Comparison of ENCODE assay signal across 18 mouse cellular contexts in genomic region chr6:77473256-77473655, GRCm38 (mm10).
A peak's percentile ranks its signal among the peaks of the same experiment; 100 is the strongest.
DNase-seq lines count a peak whose midpoint lies in the region; ATAC-seq and TF ChIP-seq lines count a peak whose summit lies in the region.
"Had no signal": no experiment of that assay in that cellular context is flagged by ENCODE, and none has a peak within 500 bp of the region (broad histone marks: within the 10 kb centered on the region; RNA-seq: fewer than 3 reads in every experiment).

No protein-coding gene starts in this region.

- H3K9ac ChIP-seq in forebrain, embryonic 16.5 days (replicated peaks; ENCODE audit: low read depth, low read length) = no peak overlapping the region
- H3K9ac ChIP-seq in forebrain, embryonic 12.5 days = no peak overlapping the region
- H3K9ac ChIP-seq in hindbrain, postnatal 0 days (replicated peaks; ENCODE audit: low read length) = no peak overlapping the region
- no peak overlapping the region for H3K9ac ChIP-seq in hindbrain, embryonic 11.5 days (ENCODE audit: low read depth, low read length)
- no peak overlapping the region for H3K9ac ChIP-seq in midbrain, embryonic 11.5 days (ENCODE audit: low read length)
- no peak overlapping the region for H3K9ac ChIP-seq in midbrain, embryonic 16.5 days (ENCODE audit: low read depth, low read length)
- H3K9ac ChIP-seq: embryonic facial prominence, embryonic 12.5 days; heart, embryonic 13.5 days; hindbrain, embryonic 15.5 days had no signal

- 0 out of 2 replicates have a peak, but pooled peaks have one; percentile 19 for ATAC-seq in forebrain, embryonic 16.5 days
- no peak for ATAC-seq in forebrain, embryonic 12.5 days (ENCODE audit: low FRiP score)
- no peak for ATAC-seq in hindbrain, postnatal 0 days
- no peak for ATAC-seq in hindbrain, embryonic 11.5 days (ENCODE audit: low FRiP score)
- no peak for ATAC-seq in midbrain, embryonic 11.5 days (ENCODE audit: low FRiP score)
- no peak for ATAC-seq in midbrain, embryonic 16.5 days

- H3K27ac ChIP-seq in forebrain, embryonic 16.5 days (ENCODE audit: low read length) = peak overlapping the region; percentile 55
- H3K27ac ChIP-seq in forebrain, embryonic 12.5 days = no peak overlapping the region
- no peak overlapping the region for H3K27ac ChIP-seq in hindbrain, postnatal 0 days
- H3K27ac ChIP-seq in hindbrain, embryonic 11.5 days (ENCODE audit: low read depth, low read length) = no peak overlapping the region
- H3K27ac ChIP-seq in midbrain, embryonic 11.5 days (ENCODE audit: low read depth, low read length) = no peak overlapping the region
- H3K27ac ChIP-seq in midbrain, embryonic 16.5 days (ENCODE audit: low read length) = no peak overlapping the region
- H3K27ac ChIP-seq in limb, embryonic 10.5 days = no peak overlapping the region
- H3K27ac ChIP-seq: embryonic facial prominence, embryonic 12.5 days; heart, embryonic 13.5 days; hindbrain, embryonic 15.5 days had no signal

- no peak overlapping the region for H3K4me3 ChIP-seq in forebrain, embryonic 16.5 days (replicated peaks; ENCODE audit: low read length)
- no peak overlapping the region for H3K4me3 ChIP-seq in forebrain, embryonic 12.5 days (replicated peaks)
- H3K4me3 ChIP-seq in hindbrain, postnatal 0 days (ENCODE audit: low read length) = no peak overlapping the region
- no peak overlapping the region for H3K4me3 ChIP-seq in hindbrain, embryonic 11.5 days (ENCODE audit: low read depth, low read length)
- H3K4me3 ChIP-seq in midbrain, embryonic 11.5 days (ENCODE audit: low read depth, low read length) = no peak overlapping the region
- no peak overlapping the region for H3K4me3 ChIP-seq in midbrain, embryonic 16.5 days (ENCODE audit: low read depth, low read length)
- H3K4me3 ChIP-seq in limb, embryonic 10.5 days = no peak overlapping the region
- H3K4me3 ChIP-seq: embryonic facial prominence, embryonic 12.5 days; heart, embryonic 13.5 days; hindbrain, embryonic 15.5 days had no signal

- H3K4me2 ChIP-seq in forebrain, embryonic 16.5 days (ENCODE audit: low read length) = no peak overlapping the region
- H3K4me2 ChIP-seq in forebrain, embryonic 12.5 days = no peak overlapping the region
- H3K4me2 ChIP-seq in hindbrain, postnatal 0 days (ENCODE audit: low read depth, low read length) = no peak overlapping the region
- H3K4me2 ChIP-seq in hindbrain, embryonic 11.5 days (replicated peaks; ENCODE audit: low read depth, low read length) = no peak overlapping the region
- H3K4me2 ChIP-seq in midbrain, embryonic 11.5 days = no peak overlapping the region
- H3K4me2 ChIP-seq in midbrain, embryonic 16.5 days (ENCODE audit: low read length) = no peak overlapping the region
- H3K4me2 ChIP-seq: embryonic facial prominence, embryonic 12.5 days; heart, embryonic 13.5 days; hindbrain, embryonic 15.5 days had no signal

- TF ChIP-seq CTCF in hindbrain, postnatal 0 days (IDR thresholded peaks at IDR 0.05; ENCODE audit: low read depth) = no peak

- DNase-seq in hindbrain, postnatal 0 days (ENCODE audit: low spot score) = peak; percentile 15
- DNase-seq in hindbrain, embryonic 11.5 days (ENCODE audit: low spot score) = no peak
- DNase-seq in midbrain, embryonic 11.5 days (ENCODE audit: low spot score, missing footprints) = peak; percentile 77
- DNase-seq in limb, embryonic 10.5 days (ENCODE audit: low spot score) = no peak
- DNase-seq: adrenal gland, adult 2 months; adrenal gland, postnatal 25 days; cerebellum, adult 8-10 months; cerebellum, postnatal 25 days; gastrocnemius, postnatal 36 days; heart, adult 11 months; heart, postnatal 36 days; kidney, adult 11 months had no signal

- 55% methylated on average over 7 of the region's 7 CpGs for WGBS in forebrain, embryonic 16.5 days
- 85% methylated on average over 7 of the region's 7 CpGs for WGBS in forebrain, embryonic 12.5 days
- WGBS in hindbrain, postnatal 0 days = 67% methylated on average over 7 of the region's 7 CpGs
- 80% methylated on average over 7 of the region's 7 CpGs for WGBS in hindbrain, embryonic 11.5 days
- 86% methylated on average over 7 of the region's 7 CpGs for WGBS in midbrain, embryonic 11.5 days
- WGBS in midbrain, embryonic 16.5 days = 82% methylated on average over 7 of the region's 7 CpGs
- 95% methylated on average over 7 of the region's 7 CpGs for WGBS in limb, embryonic 10.5 days

- no peaks in the 10 kb centered on the region for H3K27me3 ChIP-seq in forebrain, embryonic 16.5 days (replicated peaks; ENCODE audit: control insufficient read depth, insufficient read depth, low read length)
- H3K27me3 ChIP-seq in forebrain, embryonic 12.5 days = no peaks in the 10 kb centered on the region
- no peaks in the 10 kb centered on the region for H3K27me3 ChIP-seq in hindbrain, postnatal 0 days (ENCODE audit: insufficient read depth, low read length)
- H3K27me3 ChIP-seq in hindbrain, embryonic 11.5 days (ENCODE audit: control insufficient read depth, insufficient read depth, low read length) = no peaks in the 10 kb centered on the region
- H3K27me3 ChIP-seq in midbrain, embryonic 11.5 days (ENCODE audit: control insufficient read depth, insufficient read depth, low read length) = no peaks in the 10 kb centered on the region
- H3K27me3 ChIP-seq in midbrain, embryonic 16.5 days (ENCODE audit: control insufficient read depth, insufficient read depth, low read depth, low read length) = no peaks in the 10 kb centered on the region
- H3K27me3 ChIP-seq in limb, embryonic 10.5 days (ENCODE audit: low read depth, poor library complexity, severe bottlenecking) = no peaks in the 10 kb centered on the region
- H3K27me3 ChIP-seq: embryonic facial prominence, embryonic 12.5 days; heart, embryonic 13.5 days; hindbrain, embryonic 15.5 days had no signal

- H3K4me1 ChIP-seq in forebrain, embryonic 16.5 days (replicated peaks; ENCODE audit: control insufficient read depth, insufficient read depth, low read length) = peaks cover 14% of the 10 kb centered on the region
- H3K4me1 ChIP-seq in forebrain, embryonic 12.5 days = no peaks in the 10 kb centered on the region
- H3K4me1 ChIP-seq in hindbrain, postnatal 0 days (ENCODE audit: insufficient read depth, low read length) = no peaks in the 10 kb centered on the region
- H3K4me1 ChIP-seq in hindbrain, embryonic 11.5 days (replicated peaks; ENCODE audit: control insufficient read depth, insufficient read depth, low read length) = no peaks in the 10 kb centered on the region
- H3K4me1 ChIP-seq in midbrain, embryonic 11.5 days (ENCODE audit: control insufficient read depth, insufficient read depth, low read length) = no peaks in the 10 kb centered on the region
- no peaks in the 10 kb centered on the region for H3K4me1 ChIP-seq in midbrain, embryonic 16.5 days (ENCODE audit: control insufficient read depth, insufficient read depth, low read length)
- H3K4me1 ChIP-seq in limb, embryonic 10.5 days = no peaks in the 10 kb centered on the region
- H3K4me1 ChIP-seq: embryonic facial prominence, embryonic 12.5 days; heart, embryonic 13.5 days had no signal

- H3K36me3 ChIP-seq in forebrain, embryonic 16.5 days (ENCODE audit: control insufficient read depth, insufficient read depth) = no peaks in the 10 kb centered on the region
- no peaks in the 10 kb centered on the region for H3K36me3 ChIP-seq in forebrain, embryonic 12.5 days (replicated peaks)
- no peaks in the 10 kb centered on the region for H3K36me3 ChIP-seq in hindbrain, postnatal 0 days (ENCODE audit: insufficient read depth, low read length)
- no peaks in the 10 kb centered on the region for H3K36me3 ChIP-seq in hindbrain, embryonic 11.5 days (ENCODE audit: control insufficient read depth, insufficient read depth, low read length)
- H3K36me3 ChIP-seq in midbrain, embryonic 11.5 days (ENCODE audit: control insufficient read depth, insufficient read depth, low read length) = no peaks in the 10 kb centered on the region
- no peaks in the 10 kb centered on the region for H3K36me3 ChIP-seq in midbrain, embryonic 16.5 days (ENCODE audit: control insufficient read depth, insufficient read depth, low read length)
- H3K36me3 ChIP-seq in limb, embryonic 10.5 days = no peaks in the 10 kb centered on the region
- H3K36me3 ChIP-seq: embryonic facial prominence, embryonic 12.5 days; heart, embryonic 13.5 days; hindbrain, embryonic 15.5 days had no signal

- no peaks in the 10 kb centered on the region for H3K9me3 ChIP-seq in forebrain, embryonic 16.5 days (ENCODE audit: control insufficient read depth, low read length)
- H3K9me3 ChIP-seq in forebrain, embryonic 12.5 days = no peaks in the 10 kb centered on the region
- no peaks in the 10 kb centered on the region for H3K9me3 ChIP-seq in hindbrain, postnatal 0 days (ENCODE audit: low read length)
- H3K9me3 ChIP-seq in hindbrain, embryonic 11.5 days (ENCODE audit: control insufficient read depth, low read length) = no peaks in the 10 kb centered on the region
- no peaks in the 10 kb centered on the region for H3K9me3 ChIP-seq in midbrain, embryonic 11.5 days (ENCODE audit: control insufficient read depth, low read length)
- no peaks in the 10 kb centered on the region for H3K9me3 ChIP-seq in midbrain, embryonic 16.5 days (replicated peaks; ENCODE audit: control insufficient read depth, low read length, poor library complexity, severe bottlenecking)
- H3K9me3 ChIP-seq in limb, embryonic 10.5 days (replicated peaks) = no peaks in the 10 kb centered on the region
- H3K9me3 ChIP-seq: embryonic facial prominence, embryonic 12.5 days; heart, embryonic 13.5 days; hindbrain, embryonic 15.5 days had no signal

Comparison
In these comparisons a context has a peak if more than half of its experiments do, and no peak if none do; other contexts are left out.
1. DNase-seq: peak in hindbrain, postnatal 0 days (single experiment) and midbrain, embryonic 11.5 days (single experiment); none in hindbrain, embryonic 11.5 days (single experiment) and limb, embryonic 10.5 days (single experiment).